Mouse (Mus musculus) lung, adult 2 months (tissue): ENCODE measurements around the gene Pdcd2.

Experiments used
- CTCF ChIP-seq: fragments of 200-500 bp; IDR thresholded peaks from 2 replicates; pipeline ENCODE4 v1.5.1; 2011; ENCODE audit warnings: mild to moderate bottlenecking, low read length, control low read depth; ENCODE audit not compliant: insufficient read depth
- POLR2A ChIP-seq: fragments of 200-500 bp; IDR thresholded peaks from 2 replicates; pipeline ENCODE4 v1.6.1; 2011; ENCODE audit warnings: low read depth, mild to moderate bottlenecking, control low read depth, low read length, borderline replicate concordance; ENCODE audit errors: extremely low read depth

- TF ChIP-seq POLR2A (no peak), CTCF (no peak)
Observed at GRCm38 (mm10) chr17:15566908-15567307, 39.8 kb upstream of the Pdcd2 start.
